Mouse (Mus musculus) activated CD4-positive, CD25-positive, alpha-beta regulatory T cell, adult 4 months (primary cell): Measurements from ENCODE around the gene Pdcd1. TPM values are rescaled to one million over a fixed set of nuclear protein-coding genes. Genes with fewer than 3 reads are reported as not detected.
"Not testable (repeated sequence)": the region's sequence is repeated elsewhere in the genome, so short reads cannot be mapped to it uniquely, and the experiment has no call there.

Experiments used
- ATAC-seq: one replicate; pipeline ENCODE4 v1.8.0; 2017
- polyA plus RNA-seq, 2 experiments: library from polyadenylated mRNA; unstranded; fragments of 100-300 nt; shearing (Covaris generic); gene quantifications; one replicate each; pipeline ENCODE4 v1.2.1; 2017

Gene Pdcd1
- polyA plus RNA-seq: 100 to 1,000 TPM; 116 to 187 TPM

DNA sequence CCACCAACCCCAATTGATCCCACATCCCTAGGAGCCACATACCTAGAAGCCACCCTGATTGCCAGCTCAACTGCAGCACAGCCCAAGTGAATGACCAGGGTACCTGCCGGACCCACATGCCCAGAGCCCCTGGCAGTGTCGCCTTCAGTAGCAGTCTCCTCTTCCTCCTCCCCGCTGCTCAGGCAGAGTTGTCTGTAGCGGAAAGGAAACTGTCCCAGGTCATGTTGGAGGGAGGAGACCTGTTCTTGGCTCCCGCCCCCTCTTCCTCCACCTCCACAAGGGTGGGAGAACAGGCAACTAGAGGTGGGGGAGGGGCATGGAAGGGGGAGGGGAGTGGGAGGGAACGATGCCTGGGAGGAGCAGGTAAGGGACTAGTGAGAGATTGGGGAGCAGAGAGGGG lies at the start of gene Pdcd1:
Gene Pdcd1 (minus strand): TSS at position 181 of the 400 bp plus-strand sequence.
- ATAC-seq: peak; percentile 55

- ATAC-seq: peak; percentile 97
These were observed 39.4 kb upstream of the Pdcd1 start for GRCm38 (mm10) chr1:94091788-94092187.

- ATAC-seq: no peak
These were observed 34.1 kb upstream of the Pdcd1 start for GRCm38 (mm10) chr1:94086311-94086898.

DNA sequence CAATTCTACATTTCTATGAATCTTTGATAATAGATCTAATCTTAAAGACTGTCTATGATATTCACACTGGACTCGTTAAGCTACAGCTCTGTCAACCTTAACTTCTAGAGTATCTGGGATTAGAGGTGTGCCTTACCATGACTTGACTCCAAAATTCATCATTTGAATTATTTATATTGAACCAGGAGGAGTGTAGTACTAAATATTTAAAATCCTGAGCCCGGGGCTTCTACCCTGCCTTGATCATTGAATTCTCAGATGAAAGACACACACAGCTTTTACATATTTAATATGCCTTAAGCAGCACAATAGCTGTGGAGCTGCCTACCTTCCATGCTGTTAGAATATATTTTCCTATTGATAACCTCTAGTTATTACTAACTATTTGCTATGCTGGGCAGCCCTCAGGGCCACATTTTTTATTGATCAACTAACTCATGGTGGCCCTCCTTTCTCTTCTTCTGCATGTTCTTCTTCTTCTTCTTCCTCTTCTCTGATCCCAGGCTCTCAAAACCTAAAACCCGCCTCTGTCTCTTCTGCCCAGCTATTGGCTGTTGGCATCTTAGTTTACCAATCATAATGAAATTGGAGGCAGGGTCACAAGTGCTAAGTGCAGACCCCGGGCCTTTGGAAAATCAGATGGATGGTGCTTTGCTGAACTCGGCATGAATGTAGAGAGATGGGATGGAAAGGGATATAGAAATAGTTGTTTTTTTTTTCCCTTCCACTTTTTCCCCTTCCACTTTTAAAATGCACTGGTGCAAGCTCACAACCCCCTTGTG lies 33.2 kb upstream of the Pdcd1 start:
- no peak for ATAC-seq

DNA sequence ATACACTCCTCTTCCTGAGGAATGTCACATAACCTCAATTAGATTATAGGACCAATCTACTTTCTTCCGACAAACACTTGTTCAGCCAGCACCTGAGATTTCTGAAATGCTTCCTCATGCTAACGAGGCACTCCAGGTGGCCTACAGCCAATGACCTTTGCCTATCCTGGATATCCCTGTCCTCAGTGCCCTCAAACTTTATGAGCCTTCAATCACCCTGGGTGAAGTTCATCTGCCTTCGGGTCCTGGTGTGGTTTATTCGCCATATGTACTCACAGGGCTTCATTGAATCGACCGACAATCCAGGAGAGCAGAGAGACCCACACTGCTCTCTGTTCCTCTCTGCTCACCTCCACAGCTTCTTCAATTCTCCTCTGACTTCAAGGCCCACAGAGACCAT lies 29.4 kb upstream of the Pdcd1 start:
- ATAC-seq: no peak

DNA sequence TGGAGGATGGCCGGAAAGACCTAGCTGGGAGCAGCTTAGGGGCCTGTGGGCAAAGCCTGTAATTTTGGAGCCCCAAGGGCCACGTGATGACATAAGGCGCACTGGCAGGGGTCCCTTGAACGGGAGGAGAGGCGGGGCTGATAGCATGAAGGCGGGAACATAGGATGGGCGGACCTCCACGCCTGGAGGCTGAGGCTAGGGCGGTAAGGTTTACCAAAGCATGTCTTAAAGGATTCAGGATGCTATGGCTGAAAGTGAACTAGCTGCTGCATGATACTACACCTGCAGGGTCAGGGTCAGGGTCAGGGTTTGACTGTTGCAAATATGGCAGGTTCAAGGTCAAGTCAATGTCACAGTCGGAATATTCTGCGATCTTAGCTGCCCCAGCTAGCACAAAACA lies 28.8 kb upstream of the Pdcd1 start:
- ATAC-seq: no peak

DNA sequence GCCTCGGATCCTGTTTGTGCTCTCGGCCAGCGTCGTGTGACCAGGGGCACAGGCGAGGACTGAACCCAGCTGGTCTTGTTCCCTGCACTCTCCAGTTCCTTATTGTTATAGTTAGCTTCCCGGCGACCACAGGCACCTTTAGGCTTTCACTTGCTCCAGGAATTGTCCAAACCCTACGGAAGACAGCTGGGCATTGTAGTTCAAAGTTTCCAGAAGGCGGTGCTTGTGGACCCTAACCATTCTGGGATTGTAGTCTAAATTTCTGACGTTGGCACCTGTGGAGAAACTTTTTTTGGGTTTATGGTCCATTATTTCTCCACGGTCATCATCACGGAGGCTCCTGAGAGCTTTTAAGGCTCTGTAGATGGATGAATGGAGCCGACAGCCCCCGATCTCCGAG lies 28.4 kb upstream of the Pdcd1 start:
- no peak for ATAC-seq

DNA sequence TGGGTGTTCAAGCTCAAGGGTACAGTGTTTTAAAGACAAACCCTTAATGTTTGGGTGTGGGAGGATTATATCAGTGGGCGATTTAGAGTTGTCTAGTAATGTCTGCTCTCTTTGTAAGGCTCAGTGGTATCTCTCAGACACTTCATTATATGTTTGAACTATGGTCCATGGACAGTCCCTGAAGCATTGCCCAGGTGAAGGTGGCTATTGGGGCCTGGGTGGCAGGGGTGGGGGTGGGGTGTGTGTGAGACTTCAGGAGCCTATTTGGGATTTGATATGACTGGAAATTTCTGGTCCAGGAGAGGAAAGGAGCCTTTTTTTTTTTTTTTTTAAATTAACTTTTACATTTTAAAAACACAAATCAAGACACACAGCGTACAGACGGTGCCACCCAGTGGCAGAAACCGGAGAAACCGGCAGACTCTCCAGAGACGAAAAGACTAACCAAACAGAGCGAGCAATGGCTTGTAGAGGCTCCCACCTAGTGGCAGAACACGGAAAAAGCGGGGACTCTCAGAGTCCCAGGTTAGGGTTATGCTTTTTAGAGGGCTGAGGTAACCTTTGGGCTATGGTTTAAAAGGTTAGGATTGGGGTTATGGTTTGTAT lies 26.6 kb upstream of the Pdcd1 start:
- peak; percentile 99 for ATAC-seq

- ATAC-seq: no peak
These were observed 26.0 kb upstream of the Pdcd1 start for GRCm38 (mm10) chr1:94078314-94078713.

DNA sequence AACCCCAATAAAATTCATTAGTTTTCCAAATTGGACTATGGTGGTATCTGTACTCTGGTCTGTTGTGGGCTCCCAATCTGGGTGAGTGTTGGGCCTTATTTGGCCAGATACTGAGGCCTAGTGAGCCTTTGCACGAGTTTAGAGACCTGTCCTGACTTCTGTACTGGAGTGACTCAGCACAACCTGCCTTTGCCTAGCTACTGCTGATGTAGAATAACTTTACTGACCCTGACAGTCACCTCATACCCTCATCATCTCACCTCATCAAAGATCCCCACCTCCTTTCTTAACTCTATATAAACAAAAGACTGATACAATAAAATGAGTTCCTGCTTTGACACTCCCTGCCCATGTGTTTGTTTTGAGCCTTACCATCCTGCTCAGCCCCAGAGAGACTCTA lies 24.3 kb upstream of the Pdcd1 start:
- no peak for ATAC-seq

DNA sequence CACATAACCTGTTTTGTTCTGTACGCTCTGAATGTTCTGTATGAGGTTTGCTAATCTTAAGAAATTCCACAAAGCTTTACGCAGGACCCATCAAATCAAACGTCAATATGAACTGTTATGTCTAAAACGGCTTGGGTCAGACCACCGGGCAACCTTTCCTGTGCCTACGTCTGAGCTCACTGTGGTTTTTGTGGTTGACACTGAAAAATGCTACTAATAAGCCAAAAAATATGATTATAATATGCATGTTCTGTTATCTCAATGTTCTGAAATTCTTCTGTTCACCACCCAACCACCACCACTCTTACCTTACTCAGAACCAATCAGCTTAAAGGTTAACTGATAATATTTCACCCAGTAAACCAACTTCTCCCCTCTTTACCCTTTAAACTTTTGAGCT lies 22.4 kb upstream of the Pdcd1 start:
- peak; percentile 27 for ATAC-seq

- ATAC-seq: not testable (repeated sequence)
These were observed 5.9 kb upstream of the Pdcd1 start for GRCm38 (mm10) chr1:94058281-94058680.

- no peak for ATAC-seq
These were observed 5.0 kb upstream of the Pdcd1 start for GRCm38 (mm10) chr1:94057401-94057800.

DNA sequence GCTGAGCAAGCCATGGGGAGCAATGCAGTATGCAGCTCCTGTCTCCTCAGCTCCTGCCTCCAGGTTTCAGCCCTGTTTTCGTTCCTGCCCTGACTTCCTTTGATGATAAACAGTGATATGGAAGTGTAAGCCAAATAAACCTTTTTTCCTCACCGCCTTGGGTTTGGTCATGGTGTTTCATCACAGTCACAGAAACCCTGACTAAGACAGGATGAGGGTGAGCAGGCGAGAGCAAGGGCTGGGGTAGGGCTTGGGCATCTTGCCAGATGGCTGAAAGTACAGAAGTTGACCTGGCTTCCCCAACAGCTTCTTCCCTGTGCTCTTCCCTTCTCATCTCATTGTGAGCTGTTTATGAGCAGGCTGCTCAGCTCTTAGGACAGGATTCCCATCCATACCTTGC lies 3.6 kb upstream of the Pdcd1 start:
- ATAC-seq: peak; percentile 16

DNA sequence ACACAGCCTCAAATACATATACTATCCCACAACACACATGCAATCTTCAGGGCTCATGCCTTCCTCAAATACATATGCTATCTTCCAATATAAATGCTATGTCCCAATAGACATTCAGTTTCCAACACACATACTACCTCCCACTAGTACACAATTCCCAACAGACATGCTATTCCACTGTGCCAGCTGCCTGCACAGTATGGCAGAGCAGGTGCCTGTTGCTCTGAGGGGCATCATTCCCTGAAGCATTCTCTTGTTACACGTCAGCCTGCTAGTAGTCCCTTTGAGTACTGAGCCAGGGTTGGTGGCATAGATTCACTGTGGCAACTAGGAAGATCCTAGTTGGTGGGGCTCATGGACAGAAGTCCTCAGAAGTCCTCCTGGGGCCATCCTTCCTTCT lies 2.1 kb upstream of the Pdcd1 start:
- ATAC-seq: no peak

- peak; percentile 57 for ATAC-seq
These were observed 1.3 kb upstream of the Pdcd1 start for GRCm38 (mm10) chr1:94053530-94054216.

DNA sequence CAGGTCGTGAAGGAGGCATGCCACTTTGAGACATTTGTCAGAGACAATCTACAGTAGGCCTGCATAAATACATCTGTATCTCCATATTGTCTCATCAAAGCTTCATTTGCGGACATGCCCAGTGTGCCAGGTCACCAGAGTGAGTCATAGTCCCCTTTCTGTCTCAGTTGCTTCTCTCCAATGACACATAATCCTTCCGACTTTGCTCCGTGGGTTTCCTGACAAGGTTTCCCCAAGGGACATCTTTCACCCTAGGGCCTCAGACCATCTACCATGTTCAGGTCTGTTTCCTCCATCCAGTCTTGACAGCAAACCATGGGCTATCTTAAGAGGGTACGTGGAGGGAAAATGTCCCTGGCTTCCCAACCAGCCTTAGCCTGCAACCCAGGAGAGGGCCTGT lies 1.2 kb downstream of the Pdcd1 start:
- no peak for ATAC-seq

DNA sequence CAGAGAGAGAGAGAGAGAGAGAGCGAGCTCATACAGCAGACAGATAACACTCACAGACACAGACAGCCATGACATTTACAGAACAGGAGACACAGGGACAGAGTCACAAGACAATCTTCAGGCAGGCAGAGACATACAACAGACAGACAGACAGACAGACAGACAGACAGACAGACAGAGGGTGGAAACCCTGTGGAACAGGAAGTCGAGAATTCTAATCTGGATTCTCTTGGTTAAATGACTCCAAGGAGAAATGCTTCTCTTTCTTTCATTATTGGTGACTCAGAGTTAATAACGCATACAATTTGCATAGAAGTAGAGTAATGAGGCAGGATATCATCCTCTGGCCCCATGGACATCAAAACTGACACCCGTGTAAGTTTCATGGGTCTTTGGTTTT lies 5.8 kb downstream of the Pdcd1 start:
- peak; percentile 38 for ATAC-seq

DNA sequence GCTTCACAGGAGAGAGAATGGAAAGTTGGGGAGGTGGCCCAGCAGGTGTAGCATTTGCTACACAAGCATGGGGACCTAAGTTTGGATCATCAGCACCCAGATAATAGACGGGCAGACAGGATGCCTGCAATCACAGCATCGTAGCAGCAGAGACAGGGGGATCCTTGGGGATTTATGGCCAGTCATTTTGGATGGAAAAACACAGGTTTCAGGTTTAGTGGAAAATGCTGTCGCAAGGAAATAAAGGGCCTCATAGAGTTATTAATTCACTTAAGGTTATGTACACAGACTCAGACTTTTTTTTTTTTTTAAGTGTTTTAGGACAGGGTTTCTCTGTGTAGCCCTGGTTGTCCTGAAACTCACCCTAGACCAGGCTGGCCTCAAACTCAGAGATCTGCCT lies 6.8 kb downstream of the Pdcd1 start:
- ATAC-seq: no peak

GRCm38 (mm10) chr1:94040391-94040790 lies 12.0 kb downstream of the Pdcd1 start:
- ATAC-seq: no peak

DNA sequence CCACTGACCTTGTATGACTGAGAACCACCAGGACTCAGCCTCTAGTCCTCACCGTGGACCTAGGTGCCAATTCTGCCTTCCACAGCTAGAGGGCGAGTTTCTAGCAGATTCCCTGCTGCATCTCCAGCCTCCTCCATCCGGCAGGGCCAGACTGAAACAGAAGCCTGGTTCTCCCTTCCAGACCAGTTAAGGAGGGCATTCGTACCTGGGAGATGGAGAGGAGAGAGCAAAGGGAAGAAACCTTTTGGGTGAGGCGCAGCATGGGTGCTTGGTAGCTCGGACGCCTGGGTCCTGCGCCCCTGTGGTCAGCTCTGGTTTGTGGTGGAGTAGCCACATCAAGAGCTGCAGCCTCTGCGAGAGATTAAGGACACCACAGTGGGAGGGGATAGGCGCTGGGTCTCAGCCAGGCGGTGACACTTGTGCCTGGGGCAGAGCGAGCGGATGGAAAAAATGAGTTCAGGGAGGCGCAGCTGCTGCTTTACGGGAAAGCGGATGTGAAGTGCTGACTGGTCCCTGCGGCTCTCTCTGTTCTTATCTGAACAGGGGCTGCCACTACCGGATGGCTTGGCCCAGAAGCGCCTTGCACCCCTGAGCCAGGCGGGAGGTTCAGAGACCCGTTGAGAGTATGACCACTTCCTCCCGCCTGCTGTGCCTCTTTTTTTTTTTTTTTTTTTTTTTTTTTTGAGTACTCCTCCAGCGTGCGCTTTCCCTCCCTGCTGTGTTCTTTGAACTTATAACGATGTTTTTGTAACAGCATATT lies 17.2 kb downstream of the Pdcd1 start:
- peak; percentile 90 for ATAC-seq

GRCm38 (mm10) chr1:94033075-94033602 lies 19.2 kb downstream of the Pdcd1 start:
- ATAC-seq: no peak
